Mouse (Mus musculus): ENCODE measurements around the gene Cavin3.

- TF ChIP-seq POLR2A (IDR thresholded peaks at IDR 0.05; ENCODE audit: low read depth, low read length) (no peak), CTCF (IDR thresholded peaks at IDR 0.05; ENCODE audit: extremely low read depth, insufficient read depth, insufficient read length, insufficient replicate concordance) (no peak)
Observed at GRCm38 (mm10) chr7:105433859-105434258, 48.2 kb downstream of the Cavin3 start.

Measured in spleen, adult 2 months (tissue).